Mouse (Mus musculus) heart, embryonic 15.5 days (tissue): ENCODE data around the gene Tmprss7. TPM values are rescaled to one million over a fixed set of nuclear protein-coding genes. Genes with fewer than 3 reads are reported as not detected.

Experiments used
- ATAC-seq: fragments of 200-750 bp; cut with Nextera tagmentation; replicated peaks from 2 replicates; pipeline ENCODE4 v1.8.0; 2017; ENCODE audit warnings: low read depth, moderate TSS enrichment; ENCODE audit not compliant: insufficient number of reproducible peaks, insufficient read depth, low FRiP score
- H3K27ac ChIP-seq: fragments of 300-500 bp; sonication (generic); 2 replicates; pipeline ENCODE4 v1.5.1; 2015; ENCODE audit warnings: mild to moderate bottlenecking, inconsistent platforms
- H3K27me3 ChIP-seq: fragments of 300-500 bp; sonication (generic); 2 replicates; pipeline ENCODE4 v1.6.1; 2015; ENCODE audit warnings: inconsistent platforms
- H3K36me3 ChIP-seq: fragments of 300-500 bp; sonication (generic); 2 replicates; pipeline ENCODE4 v1.6.1; 2015; ENCODE audit warnings: mild to moderate bottlenecking, inconsistent platforms
- H3K4me1 ChIP-seq: fragments of 300-500 bp; sonication (generic); replicated peaks from 2 replicates; pipeline ENCODE4 v1.6.1; 2015; ENCODE audit warnings: inconsistent platforms
- H3K4me2 ChIP-seq: fragments of 300-500 bp; sonication (generic); 2 replicates; pipeline ENCODE4 v1.6.1; 2015; ENCODE audit warnings: inconsistent platforms, mild to moderate bottlenecking, moderate library complexity
- H3K4me3 ChIP-seq: fragments of 300-500 bp; sonication (generic); 2 replicates; pipeline ENCODE4 v1.5.1; 2015; ENCODE audit warnings: mild to moderate bottlenecking, inconsistent platforms
- H3K9ac ChIP-seq: fragments of 300-500 bp; sonication (generic); 2 replicates; pipeline ENCODE4 v1.6.1; 2015; ENCODE audit warnings: mild to moderate bottlenecking, inconsistent platforms
- H3K9me3 ChIP-seq: fragments of 300-500 bp; sonication (generic); replicated peaks from 2 replicates; pipeline ENCODE4 v1.6.1; 2016; ENCODE audit warnings: inconsistent platforms
- WGBS: fragments of 180-500 bp; shearing (Covaris S2); methylation state at CpG from one replicate; pipeline ENCODE4 v1.1.7; 2015; ENCODE audit warnings: mixed read lengths; 5-methylcytosine and 5-hydroxymethylcytosine counted together
- polyA plus RNA-seq: library from polyadenylated mRNA; unstranded; fragments of >200 nt; fragmentation: Nextera tagmentation; extraction: Ambion mirVana; gene quantifications from 2 replicates; pipeline ENCODE4 v1.2.1, GENCODE M21; 2015

Tmprss7 gene
- 0.06 TPM in 1 of 2 replicates, not detected in the other for polyA plus RNA-seq

DNA sequence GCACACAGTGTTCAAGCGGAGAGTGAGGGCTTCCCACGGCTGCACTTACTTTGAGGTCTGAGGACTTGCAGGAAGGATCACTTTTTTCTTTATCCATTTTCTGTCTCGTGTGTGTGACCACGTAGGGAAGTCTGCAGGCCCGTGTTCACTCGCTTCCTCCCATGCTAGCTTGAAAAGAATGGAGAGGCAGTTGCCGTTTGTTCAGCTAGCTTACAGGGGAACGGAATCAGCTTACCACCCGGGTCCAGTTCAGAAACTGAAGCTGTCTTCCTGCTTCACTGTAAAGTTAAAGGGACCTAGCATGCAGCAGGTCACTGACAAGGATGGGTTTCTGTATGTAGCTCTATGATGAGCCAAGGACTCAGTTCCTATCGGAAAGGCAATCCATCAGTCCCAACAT lies at the start of gene Tmprss7:
Gene Tmprss7, minus strand, starts transcription at position 101 of the 400 bp plus-strand sequence.
- 67% methylated on average over 10 of the region's 10 CpGs for WGBS
- H3K27me3 ChIP-seq = no peaks in the 10 kb centered on the region
- no peak within 1 kb of the TSS for H3K4me2 ChIP-seq
- no peaks in the 10 kb centered on the region for H3K36me3 ChIP-seq
- H3K27ac ChIP-seq = no peak within 1 kb of the TSS
- no peak within 1 kb of the TSS for H3K4me3 ChIP-seq
- no peaks in the 10 kb centered on the region for H3K9me3 ChIP-seq
- no peak for ATAC-seq
- no peaks in the 10 kb centered on the region for H3K4me1 ChIP-seq
- H3K9ac ChIP-seq = no peak within 1 kb of the TSS

GRCm38 (mm10) chr16:45742615-45743476 lies 49.4 kb upstream of the Tmprss7 start, which contains the start of gene Abhd10:
Abhd10 (minus strand) TSS chr16:45742955.
- ATAC-seq = peak; percentile 99
- Histone ChIP-seq H3K4me1 (peaks cover 6% of the 10 kb centered on the region), H3K4me2 (peak within 1 kb of the TSS; percentile 70), H3K9me3 (no peaks in the 10 kb centered on the region), H3K27me3 (no peaks in the 10 kb centered on the region), H3K9ac (peak within 1 kb of the TSS; percentile 97), H3K36me3 (peaks cover 12% of the 10 kb centered on the region), H3K27ac (peak within 1 kb of the TSS; percentile 97), H3K4me3 (peak within 1 kb of the TSS; percentile 95)
- WGBS = under 1% methylated on average over 51 of the region's 51 CpGs

DNA sequence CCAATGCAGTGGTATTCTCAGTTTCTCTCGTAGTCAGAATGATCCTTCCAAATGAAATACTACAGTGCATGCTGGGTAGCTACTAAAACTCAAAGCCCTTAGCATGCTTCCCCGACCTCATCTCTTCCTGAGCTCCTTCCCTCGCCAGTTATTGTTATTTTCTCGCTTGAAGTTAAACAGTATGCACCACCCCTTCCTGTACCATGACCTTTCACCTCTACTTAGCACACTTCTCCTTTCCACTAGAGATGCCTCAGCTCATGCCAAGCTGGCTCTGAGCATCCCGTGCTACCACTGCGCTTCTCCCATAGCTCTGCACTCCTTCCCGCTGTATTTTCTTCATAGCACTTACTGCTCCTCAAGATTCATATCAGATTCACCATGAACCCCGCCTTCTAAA lies 44.4 kb upstream of the Tmprss7 start:
- 85% methylated on average over 8 of the region's 8 CpGs for WGBS
- H3K9me3 ChIP-seq = no peaks in the 10 kb centered on the region
- peaks cover 34% of the 10 kb centered on the region for H3K36me3 ChIP-seq
- H3K27me3 ChIP-seq = no peaks in the 10 kb centered on the region
- no peak overlapping the region for H3K27ac ChIP-seq
- H3K4me1 ChIP-seq = peaks cover 4% of the 10 kb centered on the region
- no peak overlapping the region for H3K4me2 ChIP-seq
- H3K4me3 ChIP-seq = no peak overlapping the region
- ATAC-seq = no peak
- no peak overlapping the region for H3K9ac ChIP-seq

DNA sequence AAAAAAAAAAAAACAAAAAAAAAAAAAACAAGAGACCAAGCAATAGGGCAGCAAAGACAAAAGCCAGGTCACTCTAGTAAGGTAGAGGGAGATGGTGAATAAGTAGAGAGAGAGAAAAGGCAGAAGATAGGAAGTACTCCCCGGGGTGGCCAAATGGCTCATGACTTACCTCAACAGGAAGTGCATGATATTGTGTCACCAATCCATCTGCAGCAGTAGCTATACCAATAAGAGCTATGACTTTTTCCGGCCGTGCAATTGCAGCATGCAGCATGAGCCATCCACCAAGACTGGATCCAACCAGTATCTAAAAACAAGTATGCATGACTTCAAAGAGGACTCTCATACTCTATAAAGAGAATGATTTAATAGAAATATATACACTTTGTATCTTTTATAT lies 43.3 kb upstream of the Tmprss7 start:
- 89% methylated on average over 3 of the region's 3 CpGs for WGBS
- Histone ChIP-seq H3K27ac (no peak overlapping the region), H3K4me2 (no peak overlapping the region), H3K4me1 (peaks cover 4% of the 10 kb centered on the region), H3K27me3 (no peaks in the 10 kb centered on the region), H3K4me3 (no peak overlapping the region), H3K9ac (no peak overlapping the region), H3K36me3 (peaks cover 42% of the 10 kb centered on the region), H3K9me3 (no peaks in the 10 kb centered on the region)
- ATAC-seq = no peak

GRCm38 (mm10) chr16:45729163-45729562 lies 35.7 kb upstream of the Tmprss7 start:
- H3K9me3 ChIP-seq = no peaks in the 10 kb centered on the region
- H3K36me3 ChIP-seq = peaks cover 22% of the 10 kb centered on the region
- WGBS = 91% methylated on average over 5 of the region's 5 CpGs
- no peak overlapping the region for H3K27ac ChIP-seq
- ATAC-seq = no peak
- H3K4me2 ChIP-seq = no peak overlapping the region
- H3K4me1 ChIP-seq = peaks cover 7% of the 10 kb centered on the region
- no peaks in the 10 kb centered on the region for H3K27me3 ChIP-seq
- no peak overlapping the region for H3K4me3 ChIP-seq
- no peak overlapping the region for H3K9ac ChIP-seq

GRCm38 (mm10) chr16:45724742-45725102 lies 31.3 kb upstream of the Tmprss7 start:
- Histone ChIP-seq H3K9ac (peak overlapping the region; percentile 50), H3K4me3 (peak overlapping the region; percentile 54), H3K9me3 (no peaks in the 10 kb centered on the region), H3K4me2 (peak overlapping the region; percentile 92), H3K36me3 (no peaks in the 10 kb centered on the region), H3K4me1 (peaks cover 14% of the 10 kb centered on the region), H3K27ac (no peak overlapping the region), H3K27me3 (peaks cover 8% of the 10 kb centered on the region; the same call in 1 of the 2 replicates)
- peak; percentile 37; the same call in 1 of the 2 replicates for ATAC-seq
- whole genome bisulfite sequencing = 2% methylated on average over 10 of the region's 10 CpGs

- whole genome bisulfite sequencing = 3% methylated on average over 30 of the region's 30 CpGs
- peak; percentile 37; the same call in 1 of the 2 replicates for ATAC-seq
- Histone ChIP-seq H3K27me3 (peaks cover 8% of the 10 kb centered on the region; the same call in 1 of the 2 replicates), H3K9ac (peak within 1 kb of the TSS; percentile 50), H3K9me3 (no peaks in the 10 kb centered on the region), H3K4me3 (peak within 1 kb of the TSS; percentile 54), H3K36me3 (no peaks in the 10 kb centered on the region), H3K4me1 (peaks cover 14% of the 10 kb centered on the region), H3K4me2 (peak within 1 kb of the TSS; percentile 92), H3K27ac (no peak within 1 kb of the TSS)
These were observed 30.7 kb upstream of the Tmprss7 start, which contains the start of gene Tagln3 for GRCm38 (mm10) chr16:45724061-45724741. Tagln3 (minus strand) TSS chr16:45724608.

GRCm38 (mm10) chr16:45723172-45723901 lies 29.9 kb upstream of the Tmprss7 start:
- Histone ChIP-seq H3K4me3 (peak overlapping the region; percentile 54), H3K9me3 (no peaks in the 10 kb centered on the region), H3K36me3 (no peaks in the 10 kb centered on the region), H3K9ac (peak overlapping the region; percentile 50; the same call in 1 of the 2 replicates), H3K27me3 (peaks cover 8% of the 10 kb centered on the region; the same call in 1 of the 2 replicates), H3K27ac (no peak overlapping the region), H3K4me1 (peaks cover 14% of the 10 kb centered on the region), H3K4me2 (peak overlapping the region; percentile 92)
- ATAC-seq = no peak
- WGBS = 69% methylated on average over 6 of the region's 6 CpGs

DNA sequence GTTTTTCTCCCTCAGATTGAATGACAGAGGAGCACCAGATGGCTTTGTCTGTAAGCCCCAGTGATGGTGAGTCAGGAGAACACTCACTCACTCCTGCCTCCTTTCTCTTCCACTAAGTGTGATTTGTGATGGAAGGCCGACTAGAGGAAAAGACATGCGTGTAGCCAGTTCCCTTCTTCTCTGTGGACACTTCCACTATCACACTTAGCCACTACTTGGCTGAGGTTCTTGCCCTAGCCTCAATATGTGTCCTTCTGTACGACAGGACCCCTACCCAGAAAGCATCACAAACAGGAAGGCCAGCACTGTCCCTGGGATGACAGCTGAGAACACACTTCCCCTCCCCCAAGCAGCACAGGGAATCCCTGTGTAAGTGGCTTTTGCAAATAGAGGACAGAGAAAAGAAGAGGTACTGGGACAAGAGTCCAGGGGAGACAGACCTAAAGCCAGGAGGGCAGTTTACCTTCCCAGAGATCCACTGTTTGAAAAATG lies 29.0 kb upstream of the Tmprss7 start:
- no peak overlapping the region for H3K4me2 ChIP-seq
- ATAC-seq = no peak
- H3K27ac ChIP-seq = no peak overlapping the region
- no peaks in the 10 kb centered on the region for H3K36me3 ChIP-seq
- H3K27me3 ChIP-seq = peaks cover 8% of the 10 kb centered on the region; the same call in 1 of the 2 replicates
- H3K9ac ChIP-seq = no peak overlapping the region
- H3K4me3 ChIP-seq = no peak overlapping the region
- 69% methylated on average over 3 of the region's 3 CpGs for WGBS
- H3K9me3 ChIP-seq = no peaks in the 10 kb centered on the region
- H3K4me1 ChIP-seq = peaks cover 14% of the 10 kb centered on the region

- no peak; the same call in 1 of the 2 replicates for ATAC-seq
- Histone ChIP-seq H3K4me2 (no peak overlapping the region), H3K4me3 (no peak overlapping the region), H3K4me1 (peaks cover 14% of the 10 kb centered on the region), H3K36me3 (no peaks in the 10 kb centered on the region), H3K27me3 (peaks cover 8% of the 10 kb centered on the region; the same call in 1 of the 2 replicates), H3K9ac (no peak overlapping the region), H3K27ac (no peak overlapping the region), H3K9me3 (no peaks in the 10 kb centered on the region)
- 83% methylated on average over 10 of the region's 10 CpGs for WGBS
These were observed 26.7 kb upstream of the Tmprss7 start for GRCm38 (mm10) chr16:45720022-45720630.
